Mouse (Mus musculus) stomach, postnatal 0 days (tissue): ENCODE measurements around the gene Unc5cl. TPM values are rescaled to one million over a fixed set of nuclear protein-coding genes. Genes with fewer than 3 reads are reported as not detected.

Experiments
- ATAC-seq: fragments of 200-750 bp; cut with Nextera tagmentation; 2 replicates; pipeline ENCODE4 v1.8.0; 2017; ENCODE audit not compliant: low FRiP score, low TSS enrichment
- DNase-seq: peaks from one replicate; pipeline ENCODE4 v3.0.0-alpha.2; 2016; ENCODE audit warnings: low spot score
- H3K27ac ChIP-seq: fragments of 300-500 bp; sonication (generic); replicated peaks from 2 replicates; pipeline ENCODE4 v1.5.1; 2014; ENCODE audit warnings: mild to moderate bottlenecking, control low read depth
- H3K27me3 ChIP-seq: fragments of 300-500 bp; sonication (generic); 2 replicates; pipeline ENCODE4 v1.6.1; 2014; ENCODE audit warnings: low read length; ENCODE audit not compliant: control insufficient read depth, insufficient read depth
- H3K36me3 ChIP-seq: fragments of 300-500 bp; sonication (generic); 2 replicates; pipeline ENCODE4 v1.6.1; 2014; ENCODE audit warnings: low read length, mixed read lengths; ENCODE audit not compliant: control insufficient read depth, insufficient read depth
- H3K4me1 ChIP-seq: fragments of 300-500 bp; sonication (generic); replicated peaks from 2 replicates; pipeline ENCODE4 v1.6.1; 2014; ENCODE audit warnings: antibody characterized with exemption; ENCODE audit not compliant: control insufficient read depth, insufficient read depth
- H3K4me2 ChIP-seq: fragments of 300-500 bp; sonication (generic); replicated peaks from 2 replicates; pipeline ENCODE4 v1.6.1; 2014; ENCODE audit warnings: low read depth, mild to moderate bottlenecking, control low read depth, moderate library complexity
- H3K4me3 ChIP-seq: fragments of 300-500 bp; sonication (generic); 2 replicates; pipeline ENCODE4 v1.5.1; 2014; ENCODE audit warnings: low read depth, low read length, control low read depth
- H3K9ac ChIP-seq: fragments of 300-500 bp; sonication (generic); 2 replicates; pipeline ENCODE4 v1.6.1; 2014; ENCODE audit warnings: mild to moderate bottlenecking, low read length, control low read depth, mixed read lengths
- H3K9me3 ChIP-seq: fragments of 300-500 bp; sonication (generic); 2 replicates; pipeline ENCODE4 v1.6.1; 2016; ENCODE audit warnings: low read length; ENCODE audit not compliant: control insufficient read depth
- CTCF ChIP-seq: IDR thresholded peaks from 2 replicates; pipeline ENCODE4 v1.5.1; 2016; ENCODE audit warnings: antibody characterized with exemption, low read depth, mild to moderate bottlenecking, moderate library complexity
- EP300 ChIP-seq: optimal IDR thresholded peaks from 2 replicates; pipeline ENCODE3; 2016; ENCODE audit warnings: antibody characterized with exemption
- WGBS: fragments of 180-500 bp; shearing (Covaris S2); extraction: QIAGEN DNeasy Blood & Tissue Kit; methylation state at CpG from one replicate; pipeline ENCODE4 v1.1.7; 2014; 5-methylcytosine and 5-hydroxymethylcytosine counted together
- polyA plus RNA-seq: library from polyadenylated mRNA; unstranded; fragments of >200 nt; fragmentation: Nextera tagmentation; extraction: Ambion mirVana; gene quantifications from 2 replicates; pipeline ENCODE4 v1.2.1, GENCODE M21; 2015

Gene Unc5cl
- polyA plus RNA-seq, 1 experiment from 2014 or later: 3.5 TPM

DNA sequence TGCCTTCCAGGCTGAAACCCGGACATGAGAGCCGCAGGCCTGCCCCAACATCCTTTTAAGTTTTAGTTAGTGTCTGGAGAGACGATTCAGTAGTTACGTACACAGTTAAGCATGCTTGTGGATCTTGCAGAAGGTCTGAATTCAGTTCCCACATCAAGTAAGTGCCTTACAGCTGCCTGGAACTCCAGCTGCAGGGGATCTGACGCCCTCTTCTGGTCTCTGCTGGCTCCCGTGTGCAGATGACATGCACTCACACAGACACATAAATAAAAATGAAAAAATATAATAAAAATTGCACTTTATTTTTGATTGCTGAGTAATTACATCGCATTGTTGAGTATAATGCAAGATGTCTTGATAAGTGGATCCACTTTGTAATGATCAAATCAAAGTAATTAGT lies 1.2 kb upstream of the Unc5cl start:
- Histone ChIP-seq H3K27me3 (no peaks in the 10 kb centered on the region), H3K4me2 (no peak overlapping the region), H3K27ac (no peak overlapping the region), H3K4me1 (0 out of 2 replicates have a peak, but pooled peaks cover 3% of the 10 kb centered on the region), H3K9me3 (no peaks in the 10 kb centered on the region), H3K9ac (no peak overlapping the region), H3K4me3 (no peak overlapping the region), H3K36me3 (no peaks in the 10 kb centered on the region)
- DNase-seq (no peak), ATAC-seq (no peak)
- TF ChIP-seq EP300: no peak
- TF ChIP-seq CTCF: peak; percentile 53
- WGBS: 78% methylated on average over 7 of the region's 7 CpGs

DNA sequence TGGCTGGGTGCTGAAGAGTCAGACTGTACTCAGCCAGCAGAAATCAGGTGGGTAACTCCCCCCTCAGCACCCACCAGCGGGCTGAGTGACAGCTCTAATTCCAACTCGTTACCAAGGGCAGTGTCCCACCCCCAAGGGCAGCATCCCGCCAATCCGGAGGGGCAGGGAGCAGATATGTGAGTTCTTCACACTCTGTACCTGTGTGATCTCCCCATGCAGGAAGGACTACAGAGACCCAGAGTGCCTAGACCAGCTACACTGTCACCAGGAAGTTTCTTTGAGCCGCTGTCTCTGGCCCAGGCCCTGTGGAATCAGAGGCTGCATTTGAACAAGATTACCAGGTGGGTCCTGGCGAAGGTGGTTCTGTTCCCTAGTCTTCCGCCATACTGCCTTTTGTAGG lies 511 bp upstream of the Unc5cl start:
- no peaks in the 10 kb centered on the region for H3K27me3 ChIP-seq
- peak overlapping the region; percentile 6; the same call in 1 of the 2 replicates for H3K4me3 ChIP-seq
- DNase-seq (no peak), ATAC-seq (0 out of 2 replicates have a peak, but pooled peaks have one; percentile 12)
- H3K36me3 ChIP-seq: no peaks in the 10 kb centered on the region
- no peak overlapping the region for H3K27ac ChIP-seq
- no peak overlapping the region; the same call in 1 of the 2 replicates for H3K4me2 ChIP-seq
- WGBS: 43% methylated on average over 7 of the region's 7 CpGs
- H3K4me1 ChIP-seq: 0 out of 2 replicates have a peak, but pooled peaks cover 3% of the 10 kb centered on the region
- TF ChIP-seq CTCF: no peak
- H3K9me3 ChIP-seq: no peaks in the 10 kb centered on the region
- no peak overlapping the region for H3K9ac ChIP-seq

DNA sequence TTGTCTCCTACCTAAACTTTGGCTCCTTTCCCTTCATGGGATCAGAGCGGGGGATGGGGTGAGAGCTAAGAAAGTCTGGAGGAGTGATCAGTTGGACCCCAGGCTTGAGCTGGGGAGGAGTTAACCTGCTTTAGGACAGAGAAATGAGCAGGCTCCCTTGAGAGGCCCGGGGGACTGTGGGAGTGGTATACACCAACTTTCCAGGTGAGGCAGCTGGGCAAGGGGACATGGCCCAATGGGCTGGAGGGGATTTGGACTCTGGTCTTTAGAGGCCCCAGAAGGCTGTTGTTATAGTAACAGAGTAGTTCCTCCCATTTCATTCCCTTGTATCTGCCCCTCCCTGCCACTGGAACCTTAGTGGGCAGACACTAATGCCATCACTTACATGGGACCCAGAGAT lies 1.3 kb downstream of the Unc5cl start:
- H3K4me2 ChIP-seq: no peak overlapping the region
- WGBS: 76% methylated on average over 2 of the region's 2 CpGs
- TF ChIP-seq EP300 (no peak), CTCF (no peak)

DNA sequence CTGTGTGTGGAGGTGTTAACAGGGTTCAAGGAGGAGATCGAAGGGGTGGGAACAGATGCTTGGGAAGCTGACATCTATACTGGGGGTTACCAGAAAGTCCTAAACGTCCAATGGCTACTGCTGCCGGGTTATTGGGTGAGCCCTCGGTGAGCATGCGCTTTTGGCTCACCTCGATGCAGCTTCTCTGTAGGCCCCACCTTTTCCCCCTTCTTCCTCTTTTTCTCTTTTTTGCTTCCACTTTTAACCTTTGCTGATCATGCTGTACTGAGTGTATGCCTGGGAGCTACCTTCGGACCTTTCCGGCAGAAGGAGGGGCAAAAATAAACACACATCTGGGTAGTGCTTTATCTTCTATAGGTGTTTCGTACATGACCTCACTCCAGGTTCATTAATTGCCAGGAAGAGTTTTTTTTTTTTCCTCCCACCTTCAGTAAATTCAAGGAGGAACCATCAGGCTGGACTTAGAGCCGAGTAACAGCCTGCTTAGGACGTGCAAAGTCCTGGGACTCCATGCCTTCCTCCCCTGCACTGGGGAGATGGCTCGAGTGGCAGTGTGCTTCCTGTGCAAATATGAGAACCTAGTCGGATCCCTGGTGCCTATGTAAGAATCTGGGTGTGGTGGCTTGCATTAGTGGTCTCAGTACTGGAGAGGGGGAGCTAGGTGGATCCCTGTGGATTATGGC lies 3.4 kb downstream of the Unc5cl start:
- DNase-seq (peak; percentile 40), ATAC-seq (peak; percentile 88)
- H3K4me1 ChIP-seq: no peaks in the 10 kb centered on the region
- H3K9ac ChIP-seq: no peak overlapping the region
- no peaks in the 10 kb centered on the region for H3K9me3 ChIP-seq
- no peak overlapping the region for H3K4me3 ChIP-seq
- 46% methylated on average over 13 of the region's 13 CpGs for WGBS
- no peaks in the 10 kb centered on the region for H3K27me3 ChIP-seq
- peak overlapping the region; percentile 61 for H3K27ac ChIP-seq
- no peaks in the 10 kb centered on the region for H3K36me3 ChIP-seq
- H3K4me2 ChIP-seq: no peak overlapping the region; the same call in 1 of the 2 replicates
- TF ChIP-seq CTCF (no peak), EP300 (no peak)

More for the DNA sequence above, 1.3 kb downstream of the Unc5cl start:
- Histone ChIP-seq H3K4me3 (no peak overlapping the region), H3K27me3 (no peaks in the 10 kb centered on the region), H3K9me3 (no peaks in the 10 kb centered on the region), H3K9ac (no peak overlapping the region), H3K36me3 (no peaks in the 10 kb centered on the region), H3K4me1 (0 out of 2 replicates have a peak, but pooled peaks cover 3% of the 10 kb centered on the region), H3K27ac (no peak overlapping the region; the same call in 1 of the 2 replicates)
- ATAC-seq (no peak), DNase-seq (no peak)

DNA sequence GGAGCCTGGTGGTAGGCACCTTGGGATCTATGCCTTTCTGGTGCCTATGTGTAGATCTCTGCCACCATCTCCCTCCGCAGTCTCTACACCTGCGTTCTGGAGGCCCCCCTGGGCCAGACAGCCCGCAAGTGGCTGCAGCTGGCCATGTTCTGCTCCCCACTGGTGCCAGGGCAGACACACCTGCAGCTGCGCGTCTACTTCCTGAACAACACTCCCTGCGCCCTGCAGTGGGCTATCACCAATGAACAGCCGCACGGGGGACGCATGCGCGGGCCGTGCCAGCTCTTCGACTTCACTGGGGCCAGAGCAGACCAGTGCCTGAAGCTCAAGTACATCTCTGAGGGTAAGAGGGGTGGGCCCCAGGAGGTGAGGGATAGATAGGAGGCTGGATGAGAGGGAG lies 7.4 kb downstream of the Unc5cl start:
- Histone ChIP-seq H3K4me2 (no peak overlapping the region), H3K4me3 (no peak overlapping the region), H3K9me3 (no peaks in the 10 kb centered on the region), H3K4me1 (no peaks in the 10 kb centered on the region), H3K27ac (no peak overlapping the region), H3K36me3 (no peaks in the 10 kb centered on the region), H3K27me3 (no peaks in the 10 kb centered on the region), H3K9ac (no peak overlapping the region)
- no peak for DNase-seq
- no peak for TF ChIP-seq CTCF
- no peak for TF ChIP-seq EP300
- ATAC-seq: no peak
- WGBS: 95% methylated on average over 13 of the region's 13 CpGs

DNA sequence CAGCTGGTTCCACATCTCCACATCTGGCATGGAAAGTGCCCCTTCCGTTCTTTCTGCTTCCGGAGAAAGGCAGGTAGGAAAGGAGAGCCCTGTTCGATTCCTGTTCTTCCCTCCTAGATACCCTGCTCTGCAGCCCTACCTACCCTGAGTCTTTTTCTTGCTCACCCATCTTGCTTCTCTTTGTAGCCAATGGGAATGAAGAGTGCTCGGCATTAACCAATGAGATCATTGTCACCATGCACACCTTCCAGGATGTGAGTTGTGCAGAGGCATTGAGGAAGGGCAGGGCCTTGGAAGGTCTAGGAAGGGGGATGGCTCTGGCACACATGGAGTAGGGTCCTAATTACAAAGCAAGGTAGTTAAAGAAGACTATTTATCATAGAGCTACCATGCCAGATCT lies 8.7 kb downstream of the Unc5cl start:
- H3K27me3 ChIP-seq: no peaks in the 10 kb centered on the region
- no peak for DNase-seq
- ATAC-seq: no peak
- no peaks in the 10 kb centered on the region for H3K9me3 ChIP-seq
- H3K4me3 ChIP-seq: no peak overlapping the region
- H3K9ac ChIP-seq: no peak overlapping the region
- 96% methylated on average over 4 of the region's 4 CpGs for WGBS
- TF ChIP-seq CTCF (no peak), EP300 (no peak)
- H3K4me1 ChIP-seq: no peaks in the 10 kb centered on the region
- no peaks in the 10 kb centered on the region for H3K36me3 ChIP-seq
- no peak overlapping the region for H3K4me2 ChIP-seq
- no peak overlapping the region for H3K27ac ChIP-seq
